20 mouse cellular contexts compared by ENCODE assay signal in genomic region chr15:60854151-60854550, GRCm38 (mm10). TPM values are rescaled to one million over a fixed set of nuclear protein-coding genes. Genes with fewer than 3 reads are reported as not detected.
DNase-seq lines count a peak whose midpoint lies in the region; ATAC-seq and TF ChIP-seq lines count a peak whose summit lies in the region.
"Had no signal": no experiment of that assay in that cellular context is flagged by ENCODE, and none has a peak within 500 bp of the region (broad histone marks: within the 10 kb centered on the region; RNA-seq: fewer than 3 reads in every experiment).

No protein-coding gene starts in this region.

- no peaks in the 10 kb centered on the region for H3K79me2 ChIP-seq in CH12.LX (replicated peaks; ENCODE audit: control insufficient read depth, extremely low read depth, insufficient read depth, poor library complexity, severe bottlenecking)

- no peak overlapping the region for H3K27ac ChIP-seq in CH12.LX (ENCODE audit: insufficient read depth, low read depth)
- peak overlapping the region; percentile 46 for H3K27ac ChIP-seq in bone marrow macrophage, adult 2 months (ENCODE audit: insufficient read depth, low read depth, low read length)
- H3K27ac ChIP-seq in liver, embryonic 12.5 days: no peak overlapping the region
- no peak overlapping the region for H3K27ac ChIP-seq in midbrain, embryonic 10.5 days (replicated peaks)
- H3K27ac ChIP-seq: forebrain, embryonic 15.5 days; neural tube, embryonic 12.5 days had no signal

- peak; percentile 13 for DNase-seq in CH12.LX (ENCODE audit: extremely low read depth)
- no peak for DNase-seq in gastrocnemius, postnatal 36 days
- DNase-seq in midbrain, embryonic 10.5 days (ENCODE audit: low spot score): no peak
- DNase-seq in frontal cortex, postnatal 36 days (ENCODE audit: low spot score in 2 of 2): no peak
- DNase-seq: adrenal gland, postnatal 25 days; cerebellum, adult 2 months; cerebellum, postnatal 36 days; kidney, adult 18-20 months; right cerebral cortex, adult 18-20 months; thymus, postnatal 14 days had no signal

- H3K27me3 ChIP-seq in CH12.LX (replicated peaks): no peaks in the 10 kb centered on the region
- no peaks in the 10 kb centered on the region for H3K27me3 ChIP-seq in liver, embryonic 12.5 days (replicated peaks)
- no peaks in the 10 kb centered on the region for H3K27me3 ChIP-seq in megakaryocyte, embryonic 14.5 days (replicated peaks)
- no peaks in the 10 kb centered on the region for H3K27me3 ChIP-seq in midbrain, embryonic 10.5 days (ENCODE audit: low read depth, poor library complexity, severe bottlenecking)
- H3K27me3 ChIP-seq: embryonic facial prominence, embryonic 13.5 days; forebrain, embryonic 15.5 days; hindbrain, embryonic 12.5 days; limb, embryonic 13.5 days; lung, embryonic 15.5 days; neural tube, embryonic 12.5 days had no signal

- peaks cover 0 to 7% of the 10 kb centered on the region in 2 experiments; a peak in 1 of 4 replicates for H3K4me1 ChIP-seq in CH12.LX (ENCODE audit: control insufficient read depth in 1 of 2, insufficient read depth in 2 of 2)
- H3K4me1 ChIP-seq in bone marrow macrophage, adult 2 months (ENCODE audit: control insufficient read depth, insufficient read depth, low read length): peaks cover 31% of the 10 kb centered on the region
- peaks cover 38% of the 10 kb centered on the region for H3K4me1 ChIP-seq in liver, embryonic 12.5 days
- peaks cover 57% of the 10 kb centered on the region for H3K4me1 ChIP-seq in megakaryocyte, embryonic 14.5 days
- H3K4me1 ChIP-seq in midbrain, embryonic 10.5 days: peaks cover 11% of the 10 kb centered on the region
- H3K4me1 ChIP-seq: forebrain, embryonic 15.5 days had no signal

- intact Hi-C loops in gastrocnemius, postnatal 36 days (cut with DNase I): no loop called here

- ATAC-seq in liver, embryonic 12.5 days: no peak
- ATAC-seq: forebrain, embryonic 15.5 days had no signal

- in situ Hi-C loops in CH12.LX (cut with MboI; ENCODE audit: low pct_ligation_motif_present, low pct_unique_long_range_greater_than_20kb, low sequenced_read_pairs): no loop called here

- no peak for TF ChIP-seq EP300 in CH12.LX (IDR thresholded peaks at IDR 0.05; ENCODE audit: low read length)

- dilution Hi-C loops in CH12.LX (cut with MboI; ENCODE audit: extremely low pct_ligation_motif_present, extremely low pct_unique_long_range_greater_than_20kb, low sequenced_read_pairs): no loop called here

- no peak for TF ChIP-seq CTCF in CH12.LX (conservative IDR thresholded peaks at IDR 0.05 in 1 of 2, IDR thresholded peaks at IDR 0.05 in 1 of 2; ENCODE audit: low read depth in 2 of 2, low read length in 2 of 2)
- TF ChIP-seq CTCF in bone marrow macrophage, adult 2 months (IDR thresholded peaks at IDR 0.05; ENCODE audit: low read depth, low read length): no peak

- no peak for TF ChIP-seq RAD21 in CH12.LX (IDR thresholded peaks at IDR 0.05; ENCODE audit: low read depth, low read length)

- H3K4me2 ChIP-seq in CH12.LX (ENCODE audit: insufficient read depth, low read depth, poor library complexity, severe bottlenecking): no peak overlapping the region
- H3K4me2 ChIP-seq in liver, embryonic 12.5 days: peak overlapping the region; percentile 65
- H3K4me2 ChIP-seq: forebrain, embryonic 15.5 days; hindbrain, embryonic 12.5 days had no signal

- H3K4me3 ChIP-seq in CH12.LX (replicated peaks in 1 of 3; ENCODE audit: low read depth in 2 of 3, low read length in 2 of 3, poor library complexity in 1 of 3): no peak overlapping the region
- H3K4me3 ChIP-seq in bone marrow macrophage, adult 2 months (ENCODE audit: insufficient read depth, low read length): no peak overlapping the region
- H3K4me3 ChIP-seq in liver, embryonic 12.5 days: no peak overlapping the region
- H3K4me3 ChIP-seq in megakaryocyte, embryonic 14.5 days (replicated peaks): peak overlapping the region; percentile 73
- no peak overlapping the region for H3K4me3 ChIP-seq in midbrain, embryonic 10.5 days
- H3K4me3 ChIP-seq: embryonic facial prominence, embryonic 13.5 days; forebrain, embryonic 15.5 days; hindbrain, embryonic 12.5 days; limb, embryonic 13.5 days; lung, embryonic 15.5 days; neural tube, embryonic 12.5 days had no signal

- 19% methylated on average over 4 of the region's 4 CpGs for whole genome bisulfite sequencing in liver, embryonic 12.5 days (ENCODE audit: insufficient replicate concordance)
- WGBS in midbrain, embryonic 10.5 days: 93% methylated on average over 4 of the region's 4 CpGs

- H3K9me3 ChIP-seq in CH12.LX (replicated peaks; ENCODE audit: low read length): peaks cover 6% of the 10 kb centered on the region
- no peaks in the 10 kb centered on the region for H3K9me3 ChIP-seq in liver, embryonic 12.5 days (replicated peaks)
- peaks cover 18% of the 10 kb centered on the region for H3K9me3 ChIP-seq in megakaryocyte, embryonic 14.5 days
- H3K9me3 ChIP-seq in midbrain, embryonic 10.5 days (replicated peaks): no peaks in the 10 kb centered on the region
- H3K9me3 ChIP-seq: embryonic facial prominence, embryonic 13.5 days; forebrain, embryonic 15.5 days; hindbrain, embryonic 12.5 days; lung, embryonic 15.5 days; neural tube, embryonic 12.5 days had no signal

- H3K9ac ChIP-seq in CH12.LX (ENCODE audit: insufficient read depth, low read depth): no peak overlapping the region
- H3K9ac ChIP-seq in liver, embryonic 12.5 days: no peak overlapping the region
- H3K9ac ChIP-seq: embryonic facial prominence, embryonic 13.5 days; forebrain, embryonic 15.5 days; hindbrain, embryonic 12.5 days; limb, embryonic 13.5 days; lung, embryonic 15.5 days; neural tube, embryonic 12.5 days had no signal

- H3K36me3 ChIP-seq in CH12.LX (replicated peaks in 1 of 2; ENCODE audit: control insufficient read depth in 1 of 2, insufficient read depth in 1 of 2, low read length in 1 of 2): no peaks in the 10 kb centered on the region
- no peaks in the 10 kb centered on the region for H3K36me3 ChIP-seq in liver, embryonic 12.5 days
- H3K36me3 ChIP-seq in megakaryocyte, embryonic 14.5 days (replicated peaks; ENCODE audit: low read length): peaks cover 24% of the 10 kb centered on the region
- H3K36me3 ChIP-seq in midbrain, embryonic 10.5 days: no peaks in the 10 kb centered on the region
- H3K36me3 ChIP-seq: embryonic facial prominence, embryonic 13.5 days; forebrain, embryonic 15.5 days; G1E; hindbrain, embryonic 12.5 days; limb, embryonic 13.5 days; lung, embryonic 15.5 days; neural tube, embryonic 12.5 days had no signal

- TF ChIP-seq POLR2A in CH12.LX (IDR thresholded peaks at IDR 0.05; ENCODE audit: low read depth, low read length): no peak
- no peak for TF ChIP-seq POLR2A in bone marrow macrophage, adult 2 months (IDR thresholded peaks at IDR 0.05; ENCODE audit: borderline replicate concordance, low read depth, low read length)

TF ChIP-seq in CH12.LX, 34 proteins besides CTCF, POLR2A, EP300 and RAD21:
- no peak for TF ChIP-seq POLR2AphosphoS2 (IDR thresholded peaks at IDR 0.05; ENCODE audit: low read depth, low read length)
- no peak for TF ChIP-seq KAT2A (IDR thresholded peaks at IDR 0.05; ENCODE audit: insufficient replicate concordance, low read length)
- TF ChIP-seq CHD1 (IDR thresholded peaks at IDR 0.05; ENCODE audit: low read depth, low read length): no peak
- TF ChIP-seq JUN (IDR thresholded peaks at IDR 0.05; ENCODE audit: insufficient read depth, low read depth, low read length): no peak
- TF ChIP-seq USF2 (conservative IDR thresholded peaks at IDR 0.05; ENCODE audit: low read depth, low read length): no peak
- TF ChIP-seq MAFK (IDR thresholded peaks at IDR 0.05; ENCODE audit: insufficient replicate concordance, low read length): no peak
- TF ChIP-seq ETS1 (conservative IDR thresholded peaks at IDR 0.05; ENCODE audit: low read depth, low read length): no peak
- no peak for TF ChIP-seq GABPA (IDR thresholded peaks at IDR 0.05; ENCODE audit: insufficient replicate concordance, low read depth, low read length)
- no peak for TF ChIP-seq JUND (conservative IDR thresholded peaks at IDR 0.05; ENCODE audit: low read depth, low read length)
- no peak for TF ChIP-seq ZMIZ1 (IDR thresholded peaks at IDR 0.05; ENCODE audit: low read depth, low read length)
- TF ChIP-seq USF1 (IDR thresholded peaks at IDR 0.05; ENCODE audit: low read depth, low read length): no peak
- TF ChIP-seq UBTF (IDR thresholded peaks at IDR 0.05; ENCODE audit: low read depth, low read length): no peak
- TF ChIP-seq CHD2 (IDR thresholded peaks at IDR 0.05; ENCODE audit: low read length): no peak
- no peak for TF ChIP-seq RCOR1 (conservative IDR thresholded peaks at IDR 0.05; ENCODE audit: low read depth, low read length)
- no peak for TF ChIP-seq MAZ (IDR thresholded peaks at IDR 0.05; ENCODE audit: low read depth, low read length)
- no peak for TF ChIP-seq BHLHE40 (IDR thresholded peaks at IDR 0.05; ENCODE audit: low read depth, low read length)
- no peak for TF ChIP-seq HCFC1 (IDR thresholded peaks at IDR 0.05; ENCODE audit: low read depth, low read length)

RNA-seq across cellular contexts. Expression of gene Fam84b, which starts 0.6 kb away (rescaled TPM):
- total RNA-seq in CH12.LX (2012; rRNA removed): 1.9 and 3.0 TPM in 2 replicates
- total RNA-seq in CH12.LX (2014; rRNA removed): 0.51 and 0.53 TPM in 2 replicates
- polyA plus RNA-seq in CH12.LX (2012; ENCODE audit: insufficient read length, low read depth): 0.52 and 0.76 TPM in 2 replicates
- polyA plus RNA-seq in bone marrow macrophage, adult 2 months (2012; ENCODE audit: insufficient read depth, insufficient read length, missing spikeins): 13.6 and 15.7 TPM in 2 replicates
- polyA plus RNA-seq in liver, embryonic 12.5 days (2016; fragmentation: Nextera tagmentation; extraction: Ambion mirVana): 6.2 and 6.6 TPM in 2 replicates
- polyA plus RNA-seq in megakaryocyte, embryonic 14.5 days (2012; ENCODE audit: insufficient read depth, low replicate concordance): 0.77 and 1.1 TPM in 2 replicates
- 1 to 10 TPM; 2.2 to 2.5 TPM for total RNA-seq in gastrocnemius, postnatal 36 days (2021)
- 9.6 and 11.8 TPM in 2 replicates for polyA plus RNA-seq in midbrain, embryonic 10.5 days (2016; fragmentation: Nextera tagmentation; extraction: Ambion mirVana)
- polyA plus RNA-seq: G1E had no signal
